Mouse (Mus musculus): Measurements from ENCODE around the gene Gstm2. TPM values are rescaled to one million over a fixed set of nuclear protein-coding genes. Genes with fewer than 3 reads are reported as not detected.

Gstm2 gene
- total and polyA plus RNA-seq, 3 experiments, result 169 to 222 (median 214) TPM

DNA sequence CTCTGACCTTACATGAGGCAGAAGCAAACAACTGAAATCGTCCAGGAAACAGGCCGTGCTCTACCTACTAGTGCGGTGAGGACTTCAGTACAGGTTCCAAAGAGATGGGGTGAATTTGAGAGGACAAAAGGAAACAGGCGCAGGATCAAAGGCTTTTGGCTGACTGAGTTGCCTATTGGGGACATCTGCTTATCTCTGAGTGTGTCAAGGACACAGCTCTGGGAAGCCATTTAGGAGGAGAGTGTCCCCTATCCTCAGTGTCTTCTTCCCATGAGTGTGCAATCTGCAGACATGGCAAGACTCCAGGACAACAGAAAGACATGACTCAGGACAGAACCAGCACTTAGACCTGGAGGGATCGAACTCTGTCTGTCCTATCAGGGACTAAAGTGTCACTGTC lies 1.8 kb downstream of the Gstm2 start:
- Histone ChIP-seq H3K27ac (no peak overlapping the region), H3K79me2 (replicated peaks; ENCODE audit: control insufficient read depth, insufficient read depth, low read length) (no peaks in the 10 kb centered on the region), H3K4me3 (no peak overlapping the region), H3K36me3 (ENCODE audit: control insufficient read depth, insufficient read depth, low read length) (no peaks in the 10 kb centered on the region), H3K27me3 (ENCODE audit: control insufficient read depth, insufficient read depth, low read length) (no peaks in the 10 kb centered on the region), H3K9ac (ENCODE audit: low read depth, low read length) (no peak overlapping the region), H3K4me1 (ENCODE audit: control insufficient read depth, insufficient read depth, low read length) (peaks cover 14% of the 10 kb centered on the region)
- DNase-seq, result no peak
- WGBS, result 72% methylated on average over 5 of the region's 5 CpGs
- intact Hi-C loops (cut with DNase I), result loop anchor here (5.0 kb wide), 1 partner anchor 33 kb away; the partner anchor contains the start of gene Gstm1
- TF ChIP-seq CTCF (IDR thresholded peaks at IDR 0.05) (no peak), EP300 (IDR thresholded peaks at IDR 0.05; ENCODE audit: insufficient read depth, low read depth, low read length) (no peak), POLR2A (IDR thresholded peaks at IDR 0.05; ENCODE audit: insufficient read depth, low read depth, low read length) (no peak)

DNA sequence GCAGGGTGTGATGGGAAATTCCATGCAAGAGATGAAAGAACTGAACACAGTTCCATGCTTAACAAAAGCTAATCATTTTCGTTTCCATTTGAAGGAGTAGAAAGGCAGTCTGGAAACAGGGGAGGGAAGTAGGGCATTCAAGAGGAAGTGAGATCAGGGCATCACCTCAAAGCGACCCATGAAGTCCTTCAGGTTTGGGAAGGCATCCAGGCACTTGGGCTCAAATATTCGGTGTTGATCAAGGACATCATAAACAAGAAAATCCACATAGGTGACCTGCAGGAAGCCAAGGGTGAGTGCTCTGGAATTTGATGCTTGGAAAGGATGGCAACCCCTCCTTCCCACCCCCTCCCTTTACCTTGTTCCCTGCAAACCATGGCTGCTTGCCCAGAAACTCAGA lies 2.5 kb downstream of the Gstm2 start:
- DNase-seq, result no peak
- no peaks in the 10 kb centered on the region for H3K79me2 ChIP-seq (replicated peaks; ENCODE audit: control insufficient read depth, insufficient read depth, low read length)
- H3K4me1 ChIP-seq (ENCODE audit: control insufficient read depth, insufficient read depth, low read length), result peaks cover 14% of the 10 kb centered on the region
- H3K36me3 ChIP-seq (ENCODE audit: control insufficient read depth, insufficient read depth, low read length), result no peaks in the 10 kb centered on the region
- 53% methylated on average over 3 of the region's 3 CpGs for WGBS
- H3K4me3 ChIP-seq, result no peak overlapping the region
- intact Hi-C loops (cut with DNase I), result loop anchor here (2.0 to 5.0 kb wide), 2 partner anchors 19 to 34 kb away; partner anchors contain the start of gene Gstm1
- TF ChIP-seq POLR2A (IDR thresholded peaks at IDR 0.05; ENCODE audit: insufficient read depth, low read depth, low read length), result no peak
- no peak for TF ChIP-seq CTCF (IDR thresholded peaks at IDR 0.05)
- TF ChIP-seq EP300 (IDR thresholded peaks at IDR 0.05; ENCODE audit: insufficient read depth, low read depth, low read length), result no peak
- no peak overlapping the region for H3K27ac ChIP-seq
- H3K27me3 ChIP-seq (ENCODE audit: control insufficient read depth, insufficient read depth, low read length), result no peaks in the 10 kb centered on the region
- H3K9ac ChIP-seq (ENCODE audit: low read depth, low read length), result no peak overlapping the region

DNA sequence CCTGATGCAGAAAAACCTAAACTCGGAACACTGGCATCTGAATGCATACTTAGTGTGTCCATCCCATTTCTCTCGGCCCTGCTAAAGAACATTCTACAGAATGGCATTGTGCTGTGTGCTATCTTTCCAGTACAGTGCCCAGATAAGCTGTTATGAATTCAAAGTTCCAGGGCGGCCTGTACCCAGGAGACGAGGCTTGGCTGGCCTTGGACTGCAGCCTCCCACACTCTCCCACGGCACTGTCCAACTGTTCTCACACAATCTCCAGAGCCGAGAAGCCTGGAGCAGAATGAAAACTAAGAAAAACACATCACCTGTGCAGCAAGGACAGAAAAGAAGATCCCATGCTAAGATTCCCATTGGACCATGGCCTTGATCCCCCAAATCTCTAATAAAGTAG lies 3.5 kb downstream of the Gstm2 start:
- H3K27me3 ChIP-seq (ENCODE audit: control insufficient read depth, insufficient read depth, low read length), result no peaks in the 10 kb centered on the region
- no peak overlapping the region for H3K27ac ChIP-seq
- H3K9ac ChIP-seq (ENCODE audit: low read depth, low read length), result no peak overlapping the region
- H3K4me1 ChIP-seq (ENCODE audit: control insufficient read depth, insufficient read depth, low read length), result peaks cover 14% of the 10 kb centered on the region
- TF ChIP-seq EP300 (IDR thresholded peaks at IDR 0.05; ENCODE audit: insufficient read depth, low read depth, low read length) (no peak), CTCF (IDR thresholded peaks at IDR 0.05) (no peak), POLR2A (IDR thresholded peaks at IDR 0.05; ENCODE audit: insufficient read depth, low read depth, low read length) (no peak)
- intact Hi-C loops (cut with DNase I), result loop anchor here (2.0 to 5.0 kb wide), 2 partner anchors 18 to 35 kb away; partner anchors contain the start of gene Gstm1
- 74% methylated on average over 6 of the region's 6 CpGs for WGBS
- H3K79me2 ChIP-seq (replicated peaks; ENCODE audit: control insufficient read depth, insufficient read depth, low read length), result no peaks in the 10 kb centered on the region
- no peak for DNase-seq
- no peak overlapping the region for H3K4me3 ChIP-seq
- H3K36me3 ChIP-seq (ENCODE audit: control insufficient read depth, insufficient read depth, low read length), result no peaks in the 10 kb centered on the region

DNA sequence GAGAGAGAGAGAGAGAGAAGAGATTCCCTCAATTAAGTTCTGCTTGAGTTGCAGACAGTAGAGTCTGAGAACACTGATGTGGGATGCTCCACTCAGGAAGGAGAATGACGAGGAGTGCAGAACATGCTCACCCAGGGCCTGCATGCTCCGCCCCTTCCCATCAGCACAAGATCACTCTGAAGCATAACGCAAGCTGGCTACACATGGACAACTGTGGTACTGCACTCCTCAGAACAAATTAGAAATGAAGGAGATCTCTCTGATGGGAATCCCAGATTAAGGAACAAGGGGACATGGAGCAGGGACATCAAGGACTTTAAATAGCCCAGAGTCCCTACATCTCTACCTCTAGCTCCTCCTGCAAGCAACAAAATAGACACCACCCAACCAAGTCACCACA lies 5.0 kb downstream of the Gstm2 start:
- H3K79me2 ChIP-seq (replicated peaks; ENCODE audit: control insufficient read depth, insufficient read depth, low read length), result no peaks in the 10 kb centered on the region
- H3K36me3 ChIP-seq (ENCODE audit: control insufficient read depth, insufficient read depth, low read length), result no peaks in the 10 kb centered on the region
- H3K9ac ChIP-seq (ENCODE audit: low read depth, low read length), result no peak overlapping the region
- no peaks in the 10 kb centered on the region for H3K27me3 ChIP-seq (ENCODE audit: control insufficient read depth, insufficient read depth, low read length)
- no peak overlapping the region for H3K4me3 ChIP-seq
- peaks cover 9% of the 10 kb centered on the region for H3K4me1 ChIP-seq (ENCODE audit: control insufficient read depth, insufficient read depth, low read length)
- TF ChIP-seq CTCF (IDR thresholded peaks at IDR 0.05) (no peak), EP300 (IDR thresholded peaks at IDR 0.05; ENCODE audit: insufficient read depth, low read depth, low read length) (no peak), POLR2A (IDR thresholded peaks at IDR 0.05; ENCODE audit: insufficient read depth, low read depth, low read length) (no peak)
- no peak for DNase-seq
- WGBS, result 72% methylated on average over 3 of the region's 3 CpGs
- intact Hi-C loops (cut with DNase I), result loop anchor here (5.0 kb wide), 1 partner anchor 36 kb away; the partner anchor contains the start of gene Gstm1
- H3K27ac ChIP-seq, result no peak overlapping the region

DNA sequence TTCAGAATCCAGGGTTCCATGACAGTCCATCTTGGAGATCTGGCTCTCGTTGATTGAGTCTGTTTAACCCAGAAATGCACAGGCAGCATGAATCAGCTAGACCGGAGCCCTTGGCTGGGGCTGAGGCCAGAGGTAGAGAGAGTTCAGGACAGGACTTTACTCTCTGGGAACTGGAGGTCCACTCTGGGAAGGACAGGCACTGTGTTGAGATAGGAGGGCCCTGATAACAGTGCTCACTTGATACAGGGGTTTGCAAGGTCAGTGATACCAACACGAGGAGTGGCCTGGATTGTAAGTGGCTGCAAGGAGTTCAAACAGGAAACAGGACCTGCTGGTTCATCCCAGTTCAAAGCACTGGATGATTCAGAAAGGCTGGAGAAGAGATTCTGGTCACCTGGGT lies 8.6 kb downstream of the Gstm2 start:
- intact Hi-C loops (cut with DNase I), result no loop called here
- Histone ChIP-seq H3K9ac (ENCODE audit: low read depth, low read length) (no peak overlapping the region), H3K79me2 (replicated peaks; ENCODE audit: control insufficient read depth, insufficient read depth, low read length) (no peaks in the 10 kb centered on the region), H3K4me3 (no peak overlapping the region), H3K27me3 (ENCODE audit: control insufficient read depth, insufficient read depth, low read length) (no peaks in the 10 kb centered on the region), H3K27ac (no peak overlapping the region), H3K4me1 (ENCODE audit: control insufficient read depth, insufficient read depth, low read length) (no peaks in the 10 kb centered on the region), H3K36me3 (ENCODE audit: control insufficient read depth, insufficient read depth, low read length) (no peaks in the 10 kb centered on the region)
- 42% methylated on average over 3 of the region's 3 CpGs for WGBS
- DNase-seq, result no peak
- TF ChIP-seq CTCF (IDR thresholded peaks at IDR 0.05), result no peak
- no peak for TF ChIP-seq EP300 (IDR thresholded peaks at IDR 0.05; ENCODE audit: insufficient read depth, low read depth, low read length)
- no peak for TF ChIP-seq POLR2A (IDR thresholded peaks at IDR 0.05; ENCODE audit: insufficient read depth, low read depth, low read length)

DNA sequence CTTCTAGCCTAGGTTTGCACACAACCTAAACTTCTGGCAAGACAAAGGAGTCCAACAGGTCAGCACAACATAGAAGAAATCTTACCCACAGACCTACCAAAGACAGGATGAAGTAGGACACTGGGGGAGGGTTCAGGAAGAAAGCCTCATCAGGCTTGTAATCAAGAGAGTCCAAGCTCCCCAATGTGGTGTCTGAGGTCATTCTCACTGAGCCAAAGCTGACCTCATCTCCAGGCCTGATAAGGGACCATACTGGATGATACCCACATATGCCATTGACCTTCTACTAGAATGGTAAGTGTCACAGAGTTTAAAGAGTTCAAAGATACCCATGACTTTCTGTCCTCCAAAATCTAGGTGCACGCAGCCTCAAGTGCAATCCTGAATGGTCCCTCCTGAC lies 12.0 kb downstream of the Gstm2 start:
- TF ChIP-seq CTCF (IDR thresholded peaks at IDR 0.05) (no peak), POLR2A (IDR thresholded peaks at IDR 0.05; ENCODE audit: insufficient read depth, low read depth, low read length) (no peak), EP300 (IDR thresholded peaks at IDR 0.05; ENCODE audit: insufficient read depth, low read depth, low read length) (no peak)
- Histone ChIP-seq H3K36me3 (ENCODE audit: control insufficient read depth, insufficient read depth, low read length) (no peaks in the 10 kb centered on the region), H3K79me2 (replicated peaks; ENCODE audit: control insufficient read depth, insufficient read depth, low read length) (no peaks in the 10 kb centered on the region), H3K9ac (ENCODE audit: low read depth, low read length) (no peak overlapping the region), H3K27ac (no peak overlapping the region), H3K4me1 (ENCODE audit: control insufficient read depth, insufficient read depth, low read length) (no peaks in the 10 kb centered on the region), H3K27me3 (ENCODE audit: control insufficient read depth, insufficient read depth, low read length) (no peaks in the 10 kb centered on the region), H3K4me3 (no peak overlapping the region)
- intact Hi-C loops (cut with DNase I), result no loop called here
- DNase-seq, result no peak
- WGBS, result 88% methylated on average over 1 of the region's 1 CpGs

All from heart, adult 2 months (tissue).